Mouse (Mus musculus): Measurements from ENCODE around the gene Arhgap25. TPM values are rescaled to one million over a fixed set of nuclear protein-coding genes. Genes with fewer than 3 reads are reported as not detected.
"Not testable (repeated sequence)": the region's sequence is repeated elsewhere in the genome, so short reads cannot be mapped to it uniquely, and the experiment has no call there.

Gene Arhgap25
- polyA plus RNA-seq, 1 experiment: not detected

GRCm38 (mm10) chr6:87483900-87484289 lies 49.2 kb downstream of the Arhgap25 start:
- Histone ChIP-seq H3K36me3 (ENCODE audit: control insufficient read depth, insufficient read depth) (no peaks in the 10 kb centered on the region), H3K79me3 (ENCODE audit: low read depth) (no peaks in the 10 kb centered on the region), H3K79me2 (ENCODE audit: control insufficient read depth, insufficient read depth) (no peaks in the 10 kb centered on the region), H3ac (ENCODE audit: control insufficient read depth, insufficient read length, low read depth) (no peak overlapping the region), H3K4me3 (ENCODE audit: insufficient read depth, poor library complexity, severe bottlenecking) (no peak overlapping the region), H3K27me3 (ENCODE audit: control insufficient read depth, insufficient read depth, insufficient read length) (peaks cover 35% of the 10 kb centered on the region)
- no peak for TF ChIP-seq CEBPB (IDR thresholded peaks at IDR 0.05; ENCODE audit: low read depth)
- no peak for TF ChIP-seq CTCF (IDR thresholded peaks at IDR 0.05; ENCODE audit: control insufficient read depth, insufficient read depth, insufficient read length)
- no peak for TF ChIP-seq MYOG (IDR thresholded peaks at IDR 0.05; ENCODE audit: control insufficient read depth, extremely low read depth, insufficient read length)
- no peak for TF ChIP-seq MAX (IDR thresholded peaks at IDR 0.05)
- TF ChIP-seq USF1 (IDR thresholded peaks at IDR 0.05; ENCODE audit: low read depth): no peak
- TF ChIP-seq MYOD1 (IDR thresholded peaks at IDR 0.05; ENCODE audit: control insufficient read depth, insufficient read length, low read depth): no peak
- no peak for TF ChIP-seq FOSL1 (IDR thresholded peaks at IDR 0.05; ENCODE audit: insufficient read depth, low read length, poor library complexity, severe bottlenecking)

GRCm38 (mm10) chr6:87483224-87483899 lies 49.7 kb downstream of the Arhgap25 start:
- Histone ChIP-seq H3K27me3 (ENCODE audit: control insufficient read depth, insufficient read depth, insufficient read length) (peaks cover 36% of the 10 kb centered on the region), H3K36me3 (ENCODE audit: control insufficient read depth, insufficient read depth) (no peaks in the 10 kb centered on the region), H3ac (ENCODE audit: control insufficient read depth, insufficient read length, low read depth) (no peak overlapping the region), H3K79me2 (ENCODE audit: control insufficient read depth, insufficient read depth) (no peaks in the 10 kb centered on the region), H3K4me3 (ENCODE audit: insufficient read depth, poor library complexity, severe bottlenecking) (no peak overlapping the region), H3K79me3 (ENCODE audit: low read depth) (no peaks in the 10 kb centered on the region)
- TF ChIP-seq MYOD1 (IDR thresholded peaks at IDR 0.05; ENCODE audit: control insufficient read depth, insufficient read length, low read depth) (no peak), CTCF (IDR thresholded peaks at IDR 0.05; ENCODE audit: control insufficient read depth, insufficient read depth, insufficient read length) (no peak), MAX (IDR thresholded peaks at IDR 0.05) (no peak), USF1 (IDR thresholded peaks at IDR 0.05; ENCODE audit: low read depth) (no peak), MYOG (IDR thresholded peaks at IDR 0.05; ENCODE audit: control insufficient read depth, extremely low read depth, insufficient read length) (no peak), FOSL1 (IDR thresholded peaks at IDR 0.05; ENCODE audit: insufficient read depth, low read length, poor library complexity, severe bottlenecking) (no peak), CEBPB (IDR thresholded peaks at IDR 0.05; ENCODE audit: low read depth) (no peak)

- no peak for TF ChIP-seq FOSL1 (IDR thresholded peaks at IDR 0.05; ENCODE audit: insufficient read depth, low read length, poor library complexity, severe bottlenecking)
- TF ChIP-seq MAX (IDR thresholded peaks at IDR 0.05): no peak
- no peak for TF ChIP-seq MYOG (IDR thresholded peaks at IDR 0.05; ENCODE audit: control insufficient read depth, extremely low read depth, insufficient read length)
- no peak for TF ChIP-seq MYOD1 (IDR thresholded peaks at IDR 0.05; ENCODE audit: control insufficient read depth, insufficient read length, low read depth)
- TF ChIP-seq CEBPB (IDR thresholded peaks at IDR 0.05; ENCODE audit: low read depth): no peak
- TF ChIP-seq USF1 (IDR thresholded peaks at IDR 0.05; ENCODE audit: low read depth): no peak
- TF ChIP-seq CTCF (IDR thresholded peaks at IDR 0.05; ENCODE audit: control insufficient read depth, insufficient read depth, insufficient read length): no peak
- Histone ChIP-seq H3ac (ENCODE audit: control insufficient read depth, insufficient read length, low read depth) (no peak overlapping the region), H3K27me3 (ENCODE audit: control insufficient read depth, insufficient read depth, insufficient read length) (peaks cover 38% of the 10 kb centered on the region), H3K79me2 (ENCODE audit: control insufficient read depth, insufficient read depth) (no peaks in the 10 kb centered on the region), H3K79me3 (ENCODE audit: low read depth) (no peaks in the 10 kb centered on the region), H3K36me3 (ENCODE audit: control insufficient read depth, insufficient read depth) (no peaks in the 10 kb centered on the region), H3K4me3 (ENCODE audit: insufficient read depth, poor library complexity, severe bottlenecking) (no peak overlapping the region)
These were observed 53.6 kb downstream of the Arhgap25 start for GRCm38 (mm10) chr6:87479291-87479999.

- no peaks in the 10 kb centered on the region for H3K79me3 ChIP-seq (ENCODE audit: low read depth)
- no peak for TF ChIP-seq MYOD1 (IDR thresholded peaks at IDR 0.05; ENCODE audit: control insufficient read depth, insufficient read length, low read depth)
- TF ChIP-seq CTCF (IDR thresholded peaks at IDR 0.05; ENCODE audit: control insufficient read depth, insufficient read depth, insufficient read length): no peak
- no peak for TF ChIP-seq USF1 (IDR thresholded peaks at IDR 0.05; ENCODE audit: low read depth)
- no peak for TF ChIP-seq MYOG (IDR thresholded peaks at IDR 0.05; ENCODE audit: control insufficient read depth, extremely low read depth, insufficient read length)
- TF ChIP-seq FOSL1 (IDR thresholded peaks at IDR 0.05; ENCODE audit: insufficient read depth, low read length, poor library complexity, severe bottlenecking): no peak
- TF ChIP-seq CEBPB (IDR thresholded peaks at IDR 0.05; ENCODE audit: low read depth): no peak
- no peak for TF ChIP-seq MAX (IDR thresholded peaks at IDR 0.05)
- peaks cover 34% of the 10 kb centered on the region for H3K27me3 ChIP-seq (ENCODE audit: control insufficient read depth, insufficient read depth, insufficient read length)
- no peaks in the 10 kb centered on the region for H3K36me3 ChIP-seq (ENCODE audit: control insufficient read depth, insufficient read depth)
- no peak overlapping the region for H3K4me3 ChIP-seq (ENCODE audit: insufficient read depth, poor library complexity, severe bottlenecking)
- H3ac ChIP-seq (ENCODE audit: control insufficient read depth, insufficient read length, low read depth): no peak overlapping the region
- H3K79me2 ChIP-seq (ENCODE audit: control insufficient read depth, insufficient read depth): no peaks in the 10 kb centered on the region
These were observed 54.2 kb downstream of the Arhgap25 start for GRCm38 (mm10) chr6:87478847-87479246.

- H3K79me3 ChIP-seq (ENCODE audit: low read depth): no peaks in the 10 kb centered on the region
- no peaks in the 10 kb centered on the region for H3K79me2 ChIP-seq (ENCODE audit: control insufficient read depth, insufficient read depth)
- H3ac ChIP-seq (ENCODE audit: control insufficient read depth, insufficient read length, low read depth): no peak overlapping the region
- TF ChIP-seq MAX (IDR thresholded peaks at IDR 0.05) (no peak), MYOD1 (IDR thresholded peaks at IDR 0.05; ENCODE audit: control insufficient read depth, insufficient read length, low read depth) (no peak), CEBPB (IDR thresholded peaks at IDR 0.05; ENCODE audit: low read depth) (no peak), FOSL1 (IDR thresholded peaks at IDR 0.05; ENCODE audit: insufficient read depth, low read length, poor library complexity, severe bottlenecking) (no peak), CTCF (IDR thresholded peaks at IDR 0.05; ENCODE audit: control insufficient read depth, insufficient read depth, insufficient read length) (no peak), MYOG (IDR thresholded peaks at IDR 0.05; ENCODE audit: control insufficient read depth, extremely low read depth, insufficient read length) (no peak), USF1 (IDR thresholded peaks at IDR 0.05; ENCODE audit: low read depth) (no peak)
- H3K4me3 ChIP-seq (ENCODE audit: insufficient read depth, poor library complexity, severe bottlenecking): no peak overlapping the region
- H3K27me3 ChIP-seq (ENCODE audit: control insufficient read depth, insufficient read depth, insufficient read length): peaks cover 20% of the 10 kb centered on the region
- H3K36me3 ChIP-seq (ENCODE audit: control insufficient read depth, insufficient read depth): no peaks in the 10 kb centered on the region
These were observed 57.8 kb downstream of the Arhgap25 start for GRCm38 (mm10) chr6:87475223-87475622.

GRCm38 (mm10) chr6:87470098-87470497 lies 63.0 kb downstream of the Arhgap25 start:
- H3K79me3 ChIP-seq (ENCODE audit: low read depth): not testable (repeated sequence)

More at GRCm38 (mm10) chr6:87470098-87470497, 63.0 kb downstream of the Arhgap25 start:
- H3ac ChIP-seq (ENCODE audit: control insufficient read depth, insufficient read length, low read depth); H3K27me3 ChIP-seq (ENCODE audit: control insufficient read depth, insufficient read depth, insufficient read length); H3K36me3 ChIP-seq (ENCODE audit: control insufficient read depth, insufficient read depth); H3K79me2 ChIP-seq (ENCODE audit: control insufficient read depth, insufficient read depth); H3K4me3 ChIP-seq (ENCODE audit: insufficient read depth, poor library complexity, severe bottlenecking): not testable (repeated sequence)

All from C2C12 (cell line).